Mouse (Mus musculus) hindlimb bud, embryonic 11.5 days (tissue): Measurements from ENCODE around the gene Nde1.
A peak's percentile ranks its signal among the peaks of the same experiment; 100 is the strongest.
"Not testable (repeated sequence)": the region's sequence is repeated elsewhere in the genome, so short reads cannot be mapped to it uniquely, and the experiment has no call there.

Source experiments
- DNase-seq: peaks from one replicate; pipeline ENCODE4 v3.0.0-alpha.2; 2012; ENCODE audit warnings: low read depth, low spot score; ENCODE audit errors: extremely low spot score

The Nde1 gene

DNA sequence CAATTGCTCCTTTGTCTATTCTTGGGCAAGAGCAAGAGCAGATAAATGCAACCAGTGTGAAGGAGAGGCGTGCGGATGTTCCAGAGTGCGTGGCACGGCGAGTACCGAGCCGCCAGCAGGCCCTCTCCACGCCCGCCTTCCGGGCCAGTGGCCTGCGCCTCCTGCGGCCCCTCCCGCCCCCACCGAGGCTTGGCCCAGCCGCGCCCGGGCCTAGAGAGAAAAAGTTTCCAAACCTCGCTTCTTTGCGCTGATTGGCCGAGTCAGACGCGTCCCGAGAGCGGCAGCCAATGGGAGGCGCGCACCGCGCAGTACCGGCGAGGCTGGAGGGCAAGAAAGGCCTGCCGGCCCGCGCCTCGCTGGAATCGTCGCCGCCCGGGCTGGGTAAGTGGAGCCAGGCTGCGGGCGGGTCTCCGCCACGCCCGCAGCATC lies at the start of gene Nde1, which contains the start of gene Marf1:
Gene Nde1 (plus strand): TSS at position 288 of the 429 bp plus-strand sequence.
Gene Marf1 (minus strand): TSS at position 364 of the 429 bp plus-strand sequence.
- peak; percentile 68 for DNase-seq

DNA sequence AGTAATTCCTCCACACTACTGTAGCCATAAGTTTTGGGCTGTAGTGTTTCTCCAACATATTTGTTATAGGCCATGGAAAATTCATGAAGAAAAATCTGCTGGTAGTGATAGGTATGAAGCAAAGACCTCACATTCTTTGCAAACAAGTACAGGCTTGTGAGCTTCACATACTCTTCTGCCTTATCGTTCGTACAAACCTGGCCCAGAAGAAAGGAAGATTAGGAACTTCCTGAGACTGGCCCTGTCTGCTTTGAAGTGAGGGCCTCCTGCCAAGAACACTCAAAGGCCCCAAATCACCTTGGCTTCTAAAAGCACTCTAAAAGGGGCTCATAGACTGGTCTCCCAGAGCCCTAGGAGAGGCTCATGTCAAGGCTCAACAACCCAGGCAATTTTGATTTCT lies 45.8 kb upstream of the Nde1 start:
- no peak for DNase-seq

DNA sequence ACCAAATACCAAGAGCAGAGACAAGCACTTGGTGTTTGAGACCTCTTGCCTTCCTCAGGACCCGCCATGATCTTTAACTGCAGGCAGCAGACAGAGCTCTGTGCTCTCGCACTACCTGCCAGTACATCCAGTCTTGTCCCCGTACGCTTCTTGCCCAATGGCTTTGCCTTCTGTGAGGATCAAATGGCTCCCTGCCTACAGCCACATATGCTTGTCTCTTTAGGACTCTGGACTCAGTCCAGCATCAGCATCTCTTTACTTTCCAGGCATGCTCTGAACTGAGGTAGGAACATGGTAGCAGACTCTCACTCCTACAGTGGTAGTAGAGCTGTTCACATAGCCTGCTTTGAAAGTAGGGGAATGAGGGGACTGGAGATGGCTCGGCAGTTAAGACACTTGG lies 42.1 kb upstream of the Nde1 start:
- no peak for DNase-seq

DNA sequence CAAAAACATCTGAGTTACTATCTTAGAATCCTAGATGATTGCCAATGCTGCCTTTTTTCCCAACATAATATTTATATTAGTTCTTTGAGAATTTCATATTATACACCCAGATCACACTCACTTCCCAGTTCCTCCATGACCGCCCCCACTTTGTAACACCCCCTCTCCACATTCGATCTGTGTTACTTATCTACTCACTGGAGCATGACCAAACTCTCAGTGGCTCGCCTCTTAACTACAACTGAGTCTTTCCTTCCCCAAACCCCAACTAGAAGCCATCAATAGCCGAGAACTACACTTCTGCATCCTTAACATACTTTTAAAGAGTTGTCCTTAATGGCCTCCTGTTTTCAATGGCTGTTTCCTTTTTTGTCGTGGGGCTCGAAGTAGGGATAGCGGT lies 41.5 kb upstream of the Nde1 start:
- no peak for DNase-seq

DNA sequence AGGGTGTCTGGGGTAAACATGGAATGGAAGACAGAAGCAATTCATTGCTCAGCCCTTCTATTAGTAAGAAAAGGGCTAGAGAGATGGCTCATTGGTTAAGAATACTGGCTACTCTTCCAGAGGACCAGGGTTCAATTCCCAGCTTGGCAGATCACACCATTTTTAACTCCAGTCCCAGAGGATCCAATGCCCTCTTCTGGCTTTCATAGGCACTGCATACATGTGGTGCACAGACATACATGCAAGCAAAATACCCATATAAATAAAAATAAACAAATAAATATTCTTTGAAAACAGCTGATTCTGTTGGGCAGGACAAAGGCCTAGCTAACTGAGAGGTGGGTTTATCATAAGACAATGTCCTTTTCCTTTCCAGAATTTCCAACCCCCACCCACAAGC lies 40.5 kb upstream of the Nde1 start:
- DNase-seq, result no peak

DNA sequence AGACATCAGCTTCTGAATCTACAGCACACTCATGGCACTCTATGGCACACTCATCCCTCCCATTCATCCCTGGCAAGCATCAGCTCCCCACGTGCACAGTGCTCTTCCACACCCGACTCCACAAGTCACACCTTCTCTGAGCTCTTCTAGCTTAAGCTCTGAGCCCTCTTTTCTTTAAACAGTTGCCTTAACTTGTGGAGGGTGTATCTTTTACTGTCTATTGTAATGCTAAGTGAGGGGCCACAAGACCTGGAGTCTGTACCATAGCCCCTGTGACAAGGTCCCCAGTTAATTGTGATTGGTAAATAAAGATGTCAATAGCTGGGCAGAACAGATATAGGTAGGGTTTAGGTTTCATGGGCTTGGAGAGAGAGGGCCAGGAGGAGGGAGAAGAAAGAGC lies 39.2 kb upstream of the Nde1 start:
- DNase-seq, result no peak

DNA sequence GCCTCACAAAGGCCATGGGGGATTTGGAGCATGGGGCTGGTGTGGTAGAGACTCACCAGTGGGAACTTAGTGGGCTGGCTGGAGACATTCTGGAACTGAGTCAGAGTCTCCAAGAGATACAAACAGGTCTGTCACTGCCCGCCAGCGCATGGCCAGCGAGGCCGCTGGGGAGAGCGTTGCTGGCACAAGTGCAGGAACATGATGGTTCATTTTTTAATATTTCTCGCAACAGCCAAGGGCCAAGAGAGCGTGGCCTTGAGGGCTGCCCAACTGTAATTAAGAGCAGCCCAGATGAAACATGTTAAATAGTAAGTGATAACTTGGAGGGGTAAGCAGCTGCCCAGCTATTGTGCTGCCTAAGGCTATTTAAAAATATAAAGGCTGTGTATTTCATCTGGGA lies 38.4 kb upstream of the Nde1 start:
- DNase-seq, result no peak

DNA sequence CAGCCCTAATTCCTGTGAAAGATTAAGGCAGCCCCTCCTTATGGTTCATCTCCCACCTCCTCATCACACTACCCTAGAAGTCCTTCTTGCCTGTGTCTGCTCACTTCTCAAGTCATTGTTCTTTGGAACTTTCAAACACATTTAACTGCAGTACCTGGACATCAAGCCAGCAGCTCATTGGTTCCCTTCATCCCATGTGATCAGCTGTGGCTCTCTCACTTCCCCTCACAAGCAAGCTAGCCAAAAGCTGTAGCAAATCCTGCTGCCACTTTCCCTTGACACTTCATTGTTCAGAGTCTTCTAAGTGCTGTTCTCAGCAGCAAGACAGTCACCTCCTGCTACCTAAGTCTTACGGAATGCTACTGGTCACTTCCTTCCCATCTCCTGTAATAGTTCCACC lies 37.8 kb upstream of the Nde1 start:
- DNase-seq, result no peak

DNA sequence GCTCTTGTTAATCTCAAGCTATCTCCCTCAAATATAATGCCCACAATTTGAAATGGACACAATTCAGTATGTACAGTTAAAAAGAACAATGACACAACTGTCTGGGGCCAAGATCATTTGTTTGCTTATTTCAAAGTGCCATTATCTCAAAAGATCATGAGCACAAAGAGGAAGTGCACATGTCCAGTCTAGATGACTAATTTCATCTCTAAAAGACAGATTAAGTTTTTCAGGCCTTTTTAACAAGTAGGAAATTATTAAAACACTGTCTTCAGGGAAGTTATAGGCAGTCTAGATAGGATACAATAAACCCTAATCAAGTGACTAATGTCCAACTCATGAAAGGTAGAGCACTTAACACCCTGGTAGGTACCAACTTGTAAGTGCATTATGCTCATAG lies 34.1 kb upstream of the Nde1 start:
- no peak for DNase-seq

DNA sequence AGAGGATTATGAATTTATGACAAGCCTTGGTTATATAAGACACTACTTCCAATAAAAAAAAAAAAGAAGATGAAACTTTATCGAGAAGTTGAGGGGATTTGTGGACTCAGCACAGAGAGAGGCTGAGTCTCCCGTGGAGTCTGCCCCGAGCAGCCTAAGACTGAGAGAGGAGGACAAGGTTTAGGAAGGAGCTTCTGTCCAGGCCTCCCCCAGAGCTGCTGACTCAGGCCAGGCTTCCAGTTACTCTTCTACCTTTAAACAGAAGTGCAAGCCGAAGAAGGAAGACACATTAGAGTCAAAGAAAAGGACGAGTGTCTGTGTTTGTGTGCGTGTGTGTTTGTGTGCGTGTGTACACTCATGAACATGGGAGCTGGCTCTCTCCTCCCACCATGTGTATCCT lies 32.3 kb upstream of the Nde1 start:
- no peak for DNase-seq

DNA sequence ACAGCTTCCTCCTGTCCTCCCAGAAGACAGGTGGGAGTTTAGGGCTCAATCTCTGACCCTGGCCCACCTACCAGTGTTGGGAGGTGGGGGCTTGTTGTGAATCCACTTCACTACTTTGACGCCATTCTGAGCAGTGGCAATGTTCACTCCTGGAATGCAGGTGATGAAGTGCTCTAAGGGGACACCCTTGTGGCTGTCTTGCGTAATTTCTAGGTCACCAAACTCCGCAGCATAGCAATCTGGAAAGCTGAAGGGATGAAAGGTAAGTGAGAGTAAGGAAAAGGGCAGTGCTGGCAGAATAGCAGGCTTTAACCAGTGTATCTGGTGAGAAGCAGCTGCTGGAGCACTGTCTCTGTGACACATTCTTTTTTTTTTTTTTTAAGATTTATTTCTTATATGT lies 31.7 kb upstream of the Nde1 start:
- no peak for DNase-seq

DNA sequence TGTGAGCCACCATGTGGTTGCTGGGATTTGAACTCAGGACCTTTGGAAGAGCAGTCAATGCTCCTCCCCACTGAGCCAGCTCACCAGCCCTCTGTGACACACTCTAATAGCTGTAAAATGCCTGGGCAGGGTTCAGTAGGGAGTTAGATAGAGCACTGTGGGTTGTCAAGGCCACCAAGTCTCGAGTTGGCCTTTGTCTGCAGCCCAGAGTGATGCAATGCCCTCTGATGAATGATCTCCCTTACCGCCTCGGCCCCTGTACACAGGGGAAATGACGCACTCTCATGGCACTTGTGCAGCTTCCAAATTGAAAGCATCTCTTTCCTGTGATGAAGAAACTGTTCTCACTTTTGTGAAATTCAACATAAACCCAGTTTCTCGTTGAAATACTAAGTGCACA lies 31.2 kb upstream of the Nde1 start:
- DNase-seq, result no peak

DNA sequence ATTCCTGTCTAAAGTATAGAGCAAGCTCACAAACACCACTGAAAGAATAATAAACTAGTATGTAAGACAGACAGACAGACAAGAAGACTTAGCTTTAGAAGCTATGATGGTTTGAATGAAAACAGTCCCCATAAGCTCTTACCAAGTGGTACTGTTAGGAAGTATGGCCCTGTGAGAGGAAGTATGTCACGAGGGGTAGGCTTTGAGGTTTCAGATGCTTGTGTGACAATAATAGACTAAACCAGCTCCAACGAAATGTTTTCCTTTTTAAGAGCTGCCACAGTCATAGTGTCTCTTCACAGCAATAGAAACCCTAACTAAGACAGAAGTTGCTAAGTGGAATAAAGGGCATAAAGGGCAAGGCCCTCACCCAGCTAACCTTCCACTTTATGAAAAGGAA lies 28.1 kb upstream of the Nde1 start:
- DNase-seq, result no peak

DNA sequence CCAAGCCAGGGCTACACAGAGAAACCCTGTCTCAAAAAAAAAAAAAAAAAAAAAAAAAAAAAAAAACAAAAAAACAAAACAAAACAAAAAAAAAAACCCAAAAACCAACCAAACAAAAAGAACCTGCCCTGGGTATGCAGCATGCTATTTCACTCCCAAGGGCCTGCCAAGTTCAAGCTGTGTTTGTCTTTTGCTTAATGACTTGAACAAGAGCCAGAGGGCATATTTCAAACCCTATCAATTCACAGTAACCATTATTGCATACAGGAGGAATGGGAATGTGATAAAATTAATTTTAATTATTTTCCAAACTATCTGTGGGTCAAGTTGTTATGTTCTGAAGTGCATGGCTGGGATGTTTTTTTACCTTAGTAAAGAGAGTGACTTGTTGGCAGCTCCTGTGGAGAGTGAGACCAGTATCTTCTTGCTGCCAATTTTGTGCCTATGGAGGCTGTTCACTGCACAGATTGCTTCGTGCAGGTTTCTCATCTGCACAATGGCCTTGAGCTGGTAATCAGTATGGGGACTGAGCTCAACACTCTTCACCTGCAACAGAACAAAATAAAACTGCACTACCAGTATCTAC lies 25.0 kb upstream of the Nde1 start:
- no peak for DNase-seq

DNA sequence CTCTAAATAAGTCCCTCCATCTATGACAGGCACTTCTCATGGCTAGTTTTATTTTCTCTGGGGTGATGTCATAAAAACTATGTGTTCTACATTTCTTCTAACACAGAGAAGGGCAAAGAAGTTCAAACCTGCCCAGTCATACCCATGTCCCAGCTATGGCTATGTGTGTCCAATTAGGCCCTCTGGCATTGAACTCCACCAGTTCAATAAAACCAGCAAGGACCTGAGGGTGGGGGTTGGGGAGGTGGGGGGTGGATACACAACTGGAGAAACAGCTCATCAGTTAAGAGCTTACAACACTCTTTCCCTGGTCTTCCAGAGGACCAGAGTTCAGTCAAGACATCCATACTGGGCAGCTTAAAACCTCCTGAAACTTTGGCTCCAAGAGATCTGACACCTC lies 24.0 kb upstream of the Nde1 start:
- no peak for DNase-seq

DNA sequence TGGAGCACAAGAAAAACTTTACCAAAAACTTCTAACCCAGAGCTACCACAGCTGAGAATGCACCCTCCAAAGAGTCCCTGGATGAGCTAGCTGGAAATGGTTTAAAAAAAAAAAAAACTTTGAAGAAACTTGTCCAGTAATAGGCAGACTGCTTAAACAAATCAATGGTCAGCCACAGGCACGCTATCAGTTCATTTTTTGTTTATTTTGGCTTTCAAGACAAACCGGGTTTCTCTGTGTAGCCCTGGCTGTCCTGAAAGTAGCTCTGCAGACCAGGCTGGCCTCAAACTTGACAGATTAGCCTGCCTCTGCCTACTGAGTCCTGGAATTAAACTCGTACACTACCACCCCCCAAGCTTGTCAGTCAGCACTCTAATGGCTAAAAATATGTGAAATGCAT lies 19.8 kb upstream of the Nde1 start:
- DNase-seq, result no peak

DNA sequence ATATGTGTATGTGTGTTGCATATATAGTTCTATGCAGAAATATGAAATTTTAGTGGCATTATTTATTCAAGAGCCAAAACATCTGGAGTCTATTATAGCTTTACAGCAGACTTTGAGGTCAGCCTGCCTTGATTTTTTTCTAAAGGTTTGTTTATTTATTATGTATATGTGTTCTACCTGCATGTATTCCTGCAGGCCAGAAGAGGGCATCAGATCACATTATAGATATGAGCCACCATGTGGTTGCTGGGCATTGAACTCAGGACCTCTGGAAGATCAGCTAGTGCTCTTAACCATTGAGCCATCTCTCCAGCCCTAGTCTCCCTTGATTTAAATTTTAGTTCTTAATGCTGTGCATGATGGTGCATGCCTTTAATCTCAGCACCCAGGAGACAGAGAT lies 15.4 kb upstream of the Nde1 start:
- DNase-seq, result no peak

DNA sequence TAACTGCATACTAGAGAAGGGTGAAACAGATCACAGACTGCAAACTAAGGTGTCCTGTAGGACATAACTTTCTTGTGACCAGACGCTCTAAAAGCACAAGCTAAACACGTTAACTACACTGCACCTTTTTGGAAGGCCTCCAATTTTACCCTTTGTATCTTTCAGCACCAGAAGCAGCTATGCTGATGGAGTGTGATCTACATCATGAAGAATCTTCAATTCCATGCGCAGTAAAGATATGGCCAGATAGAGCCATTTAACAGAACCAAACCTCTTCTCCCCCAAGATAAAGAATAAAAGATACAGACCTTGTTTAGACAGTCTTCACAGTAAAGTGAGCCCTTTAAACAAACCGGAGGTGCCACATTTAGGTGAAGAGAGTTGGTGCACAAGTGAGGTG lies 11.4 kb upstream of the Nde1 start:
- no peak for DNase-seq

DNA sequence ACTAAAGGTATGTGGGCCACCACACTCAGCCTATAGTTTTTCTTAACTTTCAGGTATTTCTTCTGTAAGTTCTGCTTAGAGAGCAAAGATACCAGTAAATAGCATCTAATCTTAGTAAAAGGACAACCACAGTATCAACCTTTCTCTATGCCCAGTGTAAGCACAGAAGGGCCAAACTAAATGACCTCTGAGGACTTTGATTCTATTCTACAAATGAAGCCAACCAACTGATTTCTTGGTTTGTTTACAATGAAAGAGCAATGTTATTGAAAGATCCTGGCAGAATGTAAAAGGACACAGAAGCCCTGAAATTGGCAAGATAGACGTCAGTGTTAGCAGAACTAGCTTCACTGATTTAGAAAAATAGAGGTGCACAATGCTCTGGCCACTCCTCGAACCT lies 7.4 kb upstream of the Nde1 start:
- DNase-seq, result not testable (repeated sequence)

DNA sequence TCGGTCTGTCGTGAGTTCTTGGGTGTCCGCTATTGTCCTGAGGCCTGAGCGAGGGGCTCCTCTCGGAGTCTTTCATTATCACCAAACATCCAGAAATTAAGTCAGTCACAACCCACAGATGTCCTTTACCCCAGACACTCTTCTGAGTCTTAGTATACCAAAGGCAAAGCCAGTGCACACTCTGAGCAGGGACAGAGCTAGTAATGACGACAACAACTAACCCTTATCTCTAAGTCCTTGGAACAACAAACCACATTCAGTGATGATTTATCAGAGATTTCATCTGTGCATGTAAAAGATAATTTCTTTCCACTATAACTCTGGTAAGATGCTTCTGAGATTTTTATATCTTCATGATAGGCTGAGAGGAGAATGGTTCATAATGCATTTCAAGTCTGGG lies 6.8 kb upstream of the Nde1 start:
- DNase-seq, result no peak

DNA sequence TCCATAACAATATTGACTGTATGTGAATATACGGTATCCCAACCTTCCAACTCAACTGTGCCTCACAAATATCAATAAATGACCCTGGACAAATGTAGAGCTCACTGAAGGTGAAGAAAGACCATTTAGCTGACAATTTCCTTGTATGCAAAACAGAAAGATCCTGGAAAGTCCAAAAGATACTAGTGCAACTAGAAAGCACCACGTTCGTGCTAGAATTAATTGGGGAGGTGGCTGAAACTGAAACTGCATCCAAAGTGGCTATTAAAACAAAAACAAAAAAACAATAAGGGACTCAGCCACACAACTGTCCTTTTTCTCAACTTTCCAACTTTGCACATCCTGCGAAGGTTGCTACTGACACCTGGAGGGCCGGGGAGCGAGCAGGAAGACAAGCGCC lies 4.5 kb upstream of the Nde1 start:
- no peak for DNase-seq

DNA sequence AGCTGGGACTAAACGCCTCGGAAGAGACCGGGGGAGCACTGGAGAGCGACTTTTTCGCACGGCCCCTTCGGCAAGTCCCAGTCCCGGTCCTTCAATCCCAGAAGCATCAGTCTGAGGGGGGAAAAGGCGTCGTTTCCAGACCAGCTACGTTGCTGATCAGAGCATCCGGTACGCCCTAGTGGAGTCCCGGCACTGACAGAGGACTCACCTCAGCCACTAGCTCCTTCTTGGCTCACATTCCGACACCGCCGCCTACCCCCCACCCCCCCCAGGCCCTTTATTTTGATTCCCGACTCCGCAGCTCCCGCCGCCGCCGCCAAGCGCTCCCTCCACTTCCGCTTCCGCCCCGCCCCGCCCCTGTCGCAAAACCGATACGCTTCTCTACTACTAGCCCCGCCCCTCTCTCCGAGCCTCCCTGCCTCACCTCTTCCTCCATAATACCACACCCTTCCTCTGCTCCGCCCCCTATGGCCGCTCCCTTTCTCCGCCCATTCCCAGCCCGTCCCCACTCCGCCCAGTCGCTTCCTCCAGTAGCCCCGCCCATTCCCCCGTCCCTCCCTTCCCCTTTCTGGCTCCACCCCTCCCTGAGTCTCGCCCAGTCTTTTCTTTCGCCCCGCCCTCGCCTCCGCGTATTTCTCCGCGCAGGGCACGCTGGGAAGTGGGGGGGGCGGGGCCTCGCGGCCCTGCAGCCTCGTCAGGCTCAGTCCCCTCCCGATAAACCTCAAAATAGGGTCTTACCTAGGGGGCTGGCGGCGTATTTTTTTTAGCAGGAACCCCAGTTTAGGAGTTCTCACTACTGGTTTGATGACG lies 3.9 kb upstream of the Nde1 start:
- peak; percentile 90 for DNase-seq

DNA sequence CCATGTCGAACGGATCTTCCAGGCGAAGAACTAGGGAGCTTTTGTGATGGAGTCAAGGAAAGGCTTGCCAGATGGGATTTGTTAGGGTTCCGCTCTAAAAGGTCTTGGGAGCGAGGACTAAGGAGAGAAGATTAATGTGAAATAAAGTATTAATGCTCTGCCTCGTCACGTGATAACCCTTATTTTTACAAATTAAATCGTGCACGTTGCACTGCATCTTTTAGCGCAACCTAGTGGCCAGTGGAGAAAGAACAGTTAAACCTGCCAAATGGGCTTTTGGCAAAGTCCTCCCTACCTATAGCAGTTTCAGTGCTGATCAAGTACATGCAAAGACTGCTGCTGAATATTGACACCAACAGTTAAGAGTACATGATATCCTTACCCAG lies 3.3 kb upstream of the Nde1 start:
- DNase-seq, result peak; percentile 46
